In genomic region chr15:85891971-85892370, GRCm38 (mm10) we compare ENCODE assay signal across 15 mouse cellular contexts. TPM values are rescaled to one million over a fixed set of nuclear protein-coding genes. Genes with fewer than 3 reads are reported as not detected.
DNase-seq lines count a peak whose midpoint lies in the region; ATAC-seq and TF ChIP-seq lines count a peak whose summit lies in the region.
"Had no signal": no experiment of that assay in that cellular context is flagged by ENCODE, and none has a peak within 500 bp of the region (broad histone marks: within the 10 kb centered on the region; RNA-seq: fewer than 3 reads in every experiment).

No protein-coding gene starts in this region.

- peaks cover 5% of the 10 kb centered on the region; the same call in 1 of the 2 replicates for H3K4me1 ChIP-seq in cerebellum, adult 2 months (ENCODE audit: control insufficient read depth, insufficient read depth, low read length)
- peaks cover 11% of the 10 kb centered on the region for H3K4me1 ChIP-seq in heart, embryonic 16.5 days (ENCODE audit: control insufficient read depth, insufficient read depth, low read length)
- H3K4me1 ChIP-seq in heart, embryonic 11.5 days (ENCODE audit: control insufficient read depth, insufficient read depth, low read length) = no peaks in the 10 kb centered on the region
- H3K4me1 ChIP-seq in neural tube, embryonic 12.5 days = peaks cover 29% of the 10 kb centered on the region
- H3K4me1 ChIP-seq: limb, embryonic 15.5 days had no signal

- TF ChIP-seq CTCF in cerebellum, adult 2 months (IDR thresholded peaks at IDR 0.05; ENCODE audit: borderline replicate concordance, insufficient read depth, low read depth, low read length) = no peak

- DNase-seq in cerebellum, adult 2 months = peak; percentile 53 to 67
- DNase-seq in lung, postnatal 36 days = peak; percentile 9
- DNase-seq in lung, postnatal 4 days = no peak
- no peak for DNase-seq in adrenal gland, adult 8-10 months
- DNase-seq: heart, adult 18-20 months; right cerebral cortex, postnatal 25 days had no signal

- H3K4me2 ChIP-seq in heart, embryonic 16.5 days (ENCODE audit: low read depth, low read length) = no peak overlapping the region
- no peak overlapping the region for H3K4me2 ChIP-seq in heart, embryonic 11.5 days
- no peak overlapping the region for H3K4me2 ChIP-seq in neural tube, embryonic 12.5 days (replicated peaks)
- H3K4me2 ChIP-seq: limb, embryonic 15.5 days had no signal

- no peak overlapping the region for H3K27ac ChIP-seq in cerebellum, adult 2 months (ENCODE audit: insufficient read depth, low read length)
- peak overlapping the region; percentile 47 for H3K27ac ChIP-seq in heart, embryonic 16.5 days (ENCODE audit: low read length)
- H3K27ac ChIP-seq in heart, embryonic 11.5 days (ENCODE audit: low read depth, low read length) = no peak overlapping the region
- peak overlapping the region; percentile 43; the same call in 1 of the 2 replicates for H3K27ac ChIP-seq in neural tube, embryonic 12.5 days
- H3K27ac ChIP-seq: layer of hippocampus, adult 2 months; limb, embryonic 15.5 days had no signal

- peaks cover 41% of the 10 kb centered on the region for H3K36me3 ChIP-seq in heart, embryonic 16.5 days (ENCODE audit: control insufficient read depth, insufficient read depth)
- H3K36me3 ChIP-seq in heart, embryonic 11.5 days (ENCODE audit: control insufficient read depth, insufficient read depth, low read length) = peaks cover 18% of the 10 kb centered on the region
- peaks cover 55% of the 10 kb centered on the region for H3K36me3 ChIP-seq in neural tube, embryonic 12.5 days

- WGBS in cerebellum, adult 2 months = 25% methylated on average over 10 of the region's 10 CpGs
- 65% methylated on average over 10 of the region's 10 CpGs for WGBS in heart, embryonic 16.5 days
- WGBS in heart, embryonic 11.5 days (ENCODE audit: insufficient replicate concordance) = 80% methylated on average over 10 of the region's 10 CpGs
- 24% methylated on average over 10 of the region's 10 CpGs for WGBS in neural tube, embryonic 12.5 days

- H3K4me3 ChIP-seq in cerebellum, adult 2 months (replicated peaks; ENCODE audit: insufficient read depth, low read depth, low read length) = no peak overlapping the region
- no peak overlapping the region for H3K4me3 ChIP-seq in heart, embryonic 16.5 days (ENCODE audit: low read length)
- no peak overlapping the region for H3K4me3 ChIP-seq in heart, embryonic 11.5 days (ENCODE audit: low read depth, low read length)
- H3K4me3 ChIP-seq in neural tube, embryonic 12.5 days = no peak overlapping the region
- H3K4me3 ChIP-seq: erythroblast, embryonic 14.5 days; layer of hippocampus, adult 2 months; limb, embryonic 15.5 days had no signal

- ATAC-seq in cerebellum, adult (ENCODE audit: insufficient number of reproducible peaks, low FRiP score, low TSS enrichment) = no peak
- ATAC-seq in heart, embryonic 16.5 days (replicated peaks; ENCODE audit: extremely low read depth, insufficient read depth, low FRiP score) = peak; percentile 47; the same call in 1 of the 2 replicates
- no peak for ATAC-seq in heart, embryonic 11.5 days (replicated peaks; ENCODE audit: insufficient number of reproducible peaks, low FRiP score, low TSS enrichment)
- ATAC-seq in neural tube, embryonic 12.5 days (ENCODE audit: low FRiP score, low read depth) = peak; percentile 70
- ATAC-seq: Patski had no signal

- no peaks in the 10 kb centered on the region for H3K9me3 ChIP-seq in heart, embryonic 16.5 days (replicated peaks; ENCODE audit: control insufficient read depth, low read length)
- H3K9me3 ChIP-seq in heart, embryonic 11.5 days (replicated peaks; ENCODE audit: control insufficient read depth, low read length) = no peaks in the 10 kb centered on the region
- no peaks in the 10 kb centered on the region for H3K9me3 ChIP-seq in neural tube, embryonic 12.5 days
- H3K9me3 ChIP-seq: limb, embryonic 15.5 days had no signal

- no peak overlapping the region for H3K9ac ChIP-seq in heart, embryonic 16.5 days (ENCODE audit: low read length)
- no peak overlapping the region for H3K9ac ChIP-seq in heart, embryonic 11.5 days (ENCODE audit: low read depth, low read length)
- H3K9ac ChIP-seq in neural tube, embryonic 12.5 days = no peak overlapping the region
- H3K9ac ChIP-seq: limb, embryonic 15.5 days had no signal

- H3K27me3 ChIP-seq in cerebellum, adult 2 months (ENCODE audit: control insufficient read depth, insufficient read depth, low read length) = no peaks in the 10 kb centered on the region
- H3K27me3 ChIP-seq in heart, embryonic 16.5 days (ENCODE audit: control insufficient read depth, insufficient read depth, low read length) = no peaks in the 10 kb centered on the region
- no peaks in the 10 kb centered on the region for H3K27me3 ChIP-seq in heart, embryonic 11.5 days (ENCODE audit: control insufficient read depth, insufficient read depth, low read length)
- H3K27me3 ChIP-seq in neural tube, embryonic 12.5 days (replicated peaks) = no peaks in the 10 kb centered on the region
- H3K27me3 ChIP-seq: limb, embryonic 15.5 days; Patski had no signal

- no peak for TF ChIP-seq POLR2A in cerebellum, adult 2 months (IDR thresholded peaks at IDR 0.05; ENCODE audit: borderline replicate concordance, insufficient read depth, low read length)

RNA-seq across cellular contexts. Expression of gene Trmu, which starts 12.9 kb away (rescaled TPM):
- polyA plus RNA-seq in cerebellum, adult 2 months (2012; rRNA removed) = 72.9 and 73.4 TPM in 2 replicates
- polyA plus RNA-seq in heart, embryonic 16.5 days (2015; fragmentation: Nextera tagmentation; extraction: Ambion mirVana) = 36.3 and 40.5 TPM in 2 replicates
- polyA plus RNA-seq in heart, embryonic 11.5 days (2014; fragmentation: Nextera tagmentation; extraction: Ambion mirVana) = 24.0 and 26.4 TPM in 2 replicates
- polyA plus RNA-seq in neural tube, embryonic 12.5 days (2016; fragmentation: Nextera tagmentation; extraction: Ambion mirVana) = 43.4 and 45.8 TPM in 2 replicates
- 10 to 100 TPM; 21.8 to 49.7 (median 33.9) TPM for total RNA-seq in adrenal gland, adult 8-10 months (2022)

RNA-seq across cellular contexts. Expression of gene Gtse1, which starts 32.4 kb away (rescaled TPM):
- 0.64 and 0.79 TPM in 2 replicates for polyA plus RNA-seq in cerebellum, adult 2 months (2012; rRNA removed)
- 24.8 and 25.5 TPM in 2 replicates for polyA plus RNA-seq in heart, embryonic 16.5 days (2015; fragmentation: Nextera tagmentation; extraction: Ambion mirVana)
- polyA plus RNA-seq in heart, embryonic 11.5 days (2014; fragmentation: Nextera tagmentation; extraction: Ambion mirVana) = 24.4 and 27.8 TPM in 2 replicates
- polyA plus RNA-seq in neural tube, embryonic 12.5 days (2016; fragmentation: Nextera tagmentation; extraction: Ambion mirVana) = 24.1 TPM in 2 replicates
- total RNA-seq in adrenal gland, adult 8-10 months (2022) = 1 to 10 TPM in 3 of 4 experiments, under 1 TPM in 1; 0.61 to 1.5 (median 1.3) TPM
- total RNA-seq: monocyte, adult 5-6 weeks had no signal

RNA-seq across cellular contexts. Expression of gene Ttc38, which starts 59.9 kb away (rescaled TPM):
- polyA plus RNA-seq in cerebellum, adult 2 months (2012; rRNA removed) = 5.1 and 6.1 TPM in 2 replicates
- 4.9 and 6.2 TPM in 2 replicates for polyA plus RNA-seq in heart, embryonic 16.5 days (2015; fragmentation: Nextera tagmentation; extraction: Ambion mirVana)
- polyA plus RNA-seq in heart, embryonic 11.5 days (2014; fragmentation: Nextera tagmentation; extraction: Ambion mirVana) = 2.7 and 4.0 TPM in 2 replicates
- 3.6 and 3.9 TPM in 2 replicates for polyA plus RNA-seq in neural tube, embryonic 12.5 days (2016; fragmentation: Nextera tagmentation; extraction: Ambion mirVana)
- total RNA-seq in adrenal gland, adult 8-10 months (2022) = 10 to 100 TPM; 19.6 to 26.5 (median 23.1) TPM

Comparison
In these comparisons a context has a peak if more than half of its experiments do, and no peak if none do; other contexts are left out.
1. DNase-seq: peak in cerebellum, adult 2 months (2 of 2) and lung, postnatal 36 days (single experiment); none in lung, postnatal 4 days (0 of 2) and adrenal gland, adult 8-10 months (single experiment).
2. H3K27ac ChIP-seq: peak in heart, embryonic 16.5 days (single experiment) and neural tube, embryonic 12.5 days (single experiment); none in cerebellum, adult 2 months (single experiment) and heart, embryonic 11.5 days (single experiment).
3. ATAC-seq: peak in heart, embryonic 16.5 days (single experiment) and neural tube, embryonic 12.5 days (single experiment); none in cerebellum, adult (single experiment) and heart, embryonic 11.5 days (single experiment).
4. RNA of gene Gtse1, which starts 32.4 kb away (polyA plus RNA-seq): 24.8 to 25.5 TPM in heart, embryonic 16.5 days, 24.4 to 27.8 TPM in heart, embryonic 11.5 days and 24.1 TPM in neural tube, embryonic 12.5 days; 0.64 to 0.79 TPM in cerebellum, adult 2 months; every median in the first group is over 10 times any median in the second.